Mouse (Mus musculus): Measurements from ENCODE around the gene Slc25a34.

DNA sequence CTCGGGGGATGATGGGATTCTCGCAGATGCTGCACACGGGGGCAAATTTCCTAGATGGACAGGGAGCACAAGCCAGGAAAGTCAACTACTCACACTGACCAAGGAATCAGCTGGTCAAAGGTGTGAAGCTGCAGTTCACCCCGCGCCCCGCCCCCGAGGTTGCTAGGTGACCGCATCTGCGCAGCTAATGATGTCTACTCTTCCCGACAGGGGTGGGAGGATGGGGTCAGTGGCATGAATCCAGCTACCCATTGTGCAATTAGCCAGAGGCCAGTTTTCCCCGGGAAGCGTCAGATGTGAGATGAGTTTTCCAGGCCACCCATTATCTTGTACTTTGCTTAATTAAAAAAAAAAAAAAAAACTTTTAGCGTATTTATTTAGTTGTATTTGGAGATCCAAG lies 42.6 kb downstream of the Slc25a34 start:
- TF ChIP-seq CTCF (conservative IDR thresholded peaks at IDR 0.05; ENCODE audit: low read length) = no peak
- no peak for TF ChIP-seq NANOG (IDR thresholded peaks at IDR 0.05; ENCODE audit: borderline replicate concordance, low read length)
- no peak for TF ChIP-seq POU5F1 (IDR thresholded peaks at IDR 0.05; ENCODE audit: borderline replicate concordance, low read length)

All from E14TG2a.4 (cell line).